Mouse (Mus musculus): Measurements from ENCODE around the gene Afap1l2.

DNA sequence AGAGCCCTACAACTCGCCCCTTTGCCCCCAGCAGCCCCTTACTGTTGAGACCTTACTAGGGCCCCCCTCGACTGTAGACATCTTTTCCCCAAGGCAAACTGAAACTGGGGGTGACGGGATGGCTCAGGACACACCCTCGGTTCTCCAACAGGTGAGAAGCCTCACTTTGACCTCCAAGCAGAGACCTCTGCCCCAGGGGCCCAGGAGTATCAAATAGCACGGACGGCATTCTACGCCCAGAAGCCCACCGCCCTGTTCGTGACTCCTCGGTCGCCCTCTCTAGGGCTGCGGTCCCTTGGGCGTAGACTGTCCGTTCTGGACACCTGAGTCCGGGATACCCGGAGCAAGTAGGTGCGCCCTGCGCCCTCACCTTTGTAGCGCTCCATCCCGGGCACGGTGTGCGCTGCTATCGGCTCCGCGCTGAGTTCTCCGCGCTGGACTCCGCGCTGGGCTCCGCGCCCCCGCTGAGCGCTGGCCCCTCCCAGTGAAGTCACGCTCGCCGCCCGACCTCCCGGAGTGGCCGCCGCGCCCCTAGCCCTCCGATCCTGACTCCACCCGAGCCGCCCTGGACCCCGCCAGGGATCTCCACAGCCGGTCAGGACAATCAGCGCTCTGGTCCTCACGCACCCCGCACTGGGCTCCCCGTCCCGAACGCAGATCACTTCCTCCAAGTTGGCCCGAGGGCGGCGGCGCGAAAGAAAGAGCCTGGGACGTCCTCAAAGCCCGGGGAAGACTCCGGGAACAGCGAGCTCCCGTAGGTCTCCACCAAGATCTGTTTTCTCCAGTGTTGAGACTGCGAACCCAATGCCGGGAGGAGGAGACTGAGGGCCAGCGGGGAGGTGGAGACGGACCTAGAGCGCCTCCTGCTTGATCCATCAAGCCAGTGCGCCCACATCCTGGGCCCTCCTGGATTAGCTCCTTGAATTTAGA lies at the start of gene Afap1l2:
- TF ChIP-seq CTCF (IDR thresholded peaks at IDR 0.05; ENCODE audit: borderline replicate concordance, extremely low read depth, insufficient read depth, insufficient read length) (peak; percentile 30; the same call in 1 of the 2 replicates), POLR2A (IDR thresholded peaks at IDR 0.05; ENCODE audit: borderline replicate concordance, extremely low read depth, insufficient read depth, insufficient read length, poor library complexity, severe bottlenecking) (no peak)

Measured in brain, embryonic 14.5 days (tissue).